Mouse (Mus musculus): ENCODE results near the gene Ubxn10.

The Ubxn10 gene

GRCm38 (mm10) chr4:138737031-138737430 is at the start of gene Ubxn10:
TSS of gene Ubxn10 (minus strand) at chr4:138737167.
- no peak for DNase-seq

DNA sequence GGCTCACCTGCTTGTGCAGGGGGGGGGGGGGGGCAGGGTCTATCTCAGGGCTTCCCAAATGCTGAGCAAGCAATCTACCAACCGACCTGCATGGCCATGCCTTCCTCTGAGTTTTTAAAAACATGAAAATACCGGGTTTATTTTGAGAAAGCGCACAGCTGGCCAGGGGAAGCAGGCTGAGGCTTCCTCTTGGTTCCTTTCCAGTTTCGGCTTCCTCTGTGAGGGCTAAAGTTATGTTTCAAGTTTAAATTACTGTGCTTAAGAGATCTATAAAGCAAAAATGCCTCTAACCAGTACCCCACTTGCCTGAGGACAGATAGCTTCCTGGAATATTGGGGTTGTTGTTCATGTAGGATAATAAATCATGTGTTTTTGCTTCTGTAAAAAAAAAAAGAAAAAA is 49.2 kb upstream of the Ubxn10 start:
- DNase-seq: peak; percentile 64

DNA sequence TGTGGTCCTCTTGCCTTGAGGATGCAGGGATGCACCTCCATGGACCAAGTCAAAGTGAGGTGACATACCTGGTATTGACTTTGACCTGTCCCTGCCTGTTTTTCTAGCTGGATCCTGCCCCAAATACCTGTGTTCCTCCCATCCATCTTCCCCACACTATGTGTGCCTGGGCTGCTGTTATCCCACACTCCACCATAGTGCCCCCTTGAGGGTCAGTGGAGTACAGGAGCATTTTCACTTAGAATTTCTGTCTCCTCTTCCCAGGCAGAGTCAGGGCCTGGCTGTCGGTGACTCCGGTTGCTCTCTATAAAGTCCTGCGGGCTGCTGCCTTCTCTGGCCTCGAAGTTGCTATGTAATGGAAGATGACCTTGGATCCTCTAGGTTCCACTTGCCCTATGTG is 48.8 kb upstream of the Ubxn10 start:
- DNase-seq: no peak

DNA sequence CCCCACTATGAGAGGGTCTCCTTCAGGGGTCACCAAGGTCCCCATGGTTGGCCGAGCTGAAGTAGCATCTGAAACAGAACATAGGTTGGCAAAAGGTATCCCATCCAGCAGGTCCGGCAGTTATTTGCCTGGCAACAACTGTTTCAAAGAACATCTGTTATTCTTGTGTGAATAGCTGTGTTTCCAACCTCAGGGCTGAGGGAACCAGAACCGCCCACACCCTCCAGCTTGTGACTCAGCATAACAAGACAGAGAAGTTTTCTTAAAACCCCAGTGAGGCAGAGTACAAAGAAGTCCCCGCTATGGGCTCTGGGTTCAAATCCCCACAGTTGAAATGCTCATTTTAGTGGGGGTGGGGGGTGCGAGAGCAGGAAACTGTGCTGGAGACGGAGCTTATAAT is 45.1 kb upstream of the Ubxn10 start:
- DNase-seq: no peak

- no peak for DNase-seq
Observed at GRCm38 (mm10) chr4:138780300-138780699, 43.3 kb upstream of the Ubxn10 start.

- DNase-seq: no peak
Observed at GRCm38 (mm10) chr4:138777417-138778407, 40.7 kb upstream of the Ubxn10 start.

DNA sequence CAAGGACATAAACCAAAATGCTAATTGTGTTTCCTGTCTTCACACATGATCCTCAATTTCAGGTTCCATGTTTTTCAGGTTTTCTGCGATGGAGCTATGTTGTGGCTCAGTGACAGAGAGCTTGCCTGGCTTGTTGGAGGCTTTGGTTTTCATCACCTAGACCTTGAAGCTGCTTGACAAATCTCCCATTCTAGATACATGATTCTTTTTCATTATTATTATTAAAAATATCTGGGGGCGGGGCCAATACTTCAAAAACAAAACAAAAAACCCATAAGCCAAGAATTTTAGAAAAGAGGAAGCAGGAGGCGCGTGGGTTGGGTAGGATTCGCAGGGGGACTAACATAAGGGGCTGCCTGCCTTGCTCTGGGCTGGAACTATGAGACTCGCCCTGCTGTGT is 38.5 kb upstream of the Ubxn10 start, which contains the start of gene Pla2g2d:
Gene Pla2g2d, plus strand, starts transcription at position 301 of the 400 bp plus-strand sequence.
- DNase-seq: no peak

- DNase-seq: no peak
Observed at GRCm38 (mm10) chr4:138772386-138772785, 35.4 kb upstream of the Ubxn10 start.

DNA sequence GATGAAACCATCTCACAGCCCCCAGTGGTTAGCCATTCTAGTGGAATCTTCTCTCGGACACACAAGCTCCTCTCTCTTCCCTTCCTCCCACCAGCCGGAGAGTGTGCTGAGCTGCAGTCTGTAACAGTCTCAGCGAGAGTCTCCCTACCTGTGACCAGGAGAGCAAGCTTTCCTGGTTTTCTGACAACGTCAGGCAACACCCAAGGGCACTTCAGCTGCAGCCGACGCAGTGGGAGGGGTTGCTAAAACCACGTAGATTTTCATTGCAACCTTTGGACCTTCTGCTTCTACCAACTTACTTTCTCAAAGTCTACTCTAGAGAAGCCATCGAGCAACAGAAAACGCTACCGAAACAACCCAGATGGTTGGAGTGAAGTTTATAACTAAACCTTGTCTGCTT is 35.0 kb upstream of the Ubxn10 start:
- DNase-seq: no peak

DNA sequence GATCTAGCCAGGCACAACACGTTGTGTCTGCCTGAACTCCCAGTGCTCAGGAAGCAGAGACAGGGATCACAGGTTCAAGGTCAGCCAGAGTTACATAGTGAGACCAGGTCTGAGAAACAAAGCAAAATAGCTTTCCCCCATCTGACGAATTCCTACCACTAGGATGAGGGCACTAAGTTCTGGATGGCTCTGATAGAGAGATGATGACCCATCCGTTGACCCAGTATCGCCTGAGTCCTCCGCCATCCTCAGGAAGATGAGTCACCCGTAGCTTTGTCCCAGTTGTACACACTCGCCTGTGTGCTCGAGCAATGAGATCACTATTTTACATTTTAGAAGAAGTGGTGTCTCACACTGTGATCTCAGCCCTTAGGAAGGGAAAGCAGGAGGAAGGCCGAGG is 25.3 kb upstream of the Ubxn10 start:
- no peak for DNase-seq

GRCm38 (mm10) chr4:138757416-138757815 is 20.4 kb upstream of the Ubxn10 start, which contains the start of gene Pla2g2f:
TSS of gene Pla2g2f (minus strand) at chr4:138757626.
- no peak for DNase-seq

- no peak for DNase-seq
Observed at GRCm38 (mm10) chr4:138755983-138756382, 19.0 kb upstream of the Ubxn10 start.

GRCm38 (mm10) chr4:138755439-138755838 is 18.5 kb upstream of the Ubxn10 start:
- DNase-seq: no peak

DNA sequence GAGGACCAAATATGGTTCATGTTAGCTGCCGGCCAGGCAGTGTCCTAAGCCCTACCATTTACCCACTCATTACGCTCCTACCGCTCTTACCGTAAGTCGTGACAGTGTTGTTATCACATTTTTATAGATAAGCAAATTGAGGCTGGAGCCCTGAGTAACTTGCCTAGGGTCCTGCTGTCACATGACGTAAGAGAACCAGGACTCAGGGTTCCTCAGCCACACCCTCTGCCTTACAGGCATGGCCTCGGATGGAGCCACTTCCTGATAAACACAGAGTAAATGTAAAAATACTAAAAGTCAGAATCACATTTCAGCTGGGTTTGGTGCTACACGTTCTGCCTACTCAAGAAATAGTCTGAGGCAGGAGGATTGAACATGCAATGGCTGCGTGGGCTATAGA is 17.5 kb upstream of the Ubxn10 start:
- no peak for DNase-seq

DNA sequence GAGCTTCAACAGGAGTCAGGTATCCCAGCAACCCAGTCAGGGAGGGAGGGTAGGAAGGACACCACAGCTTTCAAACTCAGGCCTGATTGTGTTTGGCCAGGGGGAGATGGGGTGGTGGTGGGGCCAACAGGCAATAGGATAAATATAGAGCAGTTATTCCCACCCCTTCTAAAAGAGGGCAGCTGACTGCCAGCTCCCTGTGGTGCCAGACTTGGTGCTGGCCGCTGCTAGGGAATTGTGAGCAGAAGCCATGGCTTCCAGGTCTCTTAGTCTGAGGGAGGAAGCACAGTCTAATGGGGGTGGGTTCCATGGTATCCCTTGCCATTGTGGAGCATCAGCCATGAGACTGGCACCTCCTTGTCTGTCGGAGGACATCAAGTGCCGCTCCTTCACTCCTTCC is 16.6 kb upstream of the Ubxn10 start:
- no peak for DNase-seq

DNA sequence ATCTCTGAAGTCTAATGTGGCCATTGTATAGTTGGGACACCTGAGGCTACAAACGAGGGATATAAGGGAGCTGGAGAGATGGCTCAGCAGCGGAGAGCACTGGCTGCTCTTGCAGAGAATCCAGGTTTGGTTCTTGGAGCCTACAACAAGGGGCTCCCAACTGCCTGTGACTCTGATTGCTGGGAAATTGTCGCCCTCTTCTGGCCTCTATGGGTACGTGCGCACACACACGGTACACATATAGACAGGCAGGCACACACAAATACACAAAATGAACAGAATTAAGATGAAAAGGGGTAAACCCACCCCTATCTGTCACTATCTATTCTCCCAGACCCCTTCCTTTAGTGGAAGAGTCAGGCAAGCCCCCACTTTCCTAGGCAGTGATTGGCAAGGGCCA is 15.6 kb upstream of the Ubxn10 start:
- DNase-seq: no peak

DNA sequence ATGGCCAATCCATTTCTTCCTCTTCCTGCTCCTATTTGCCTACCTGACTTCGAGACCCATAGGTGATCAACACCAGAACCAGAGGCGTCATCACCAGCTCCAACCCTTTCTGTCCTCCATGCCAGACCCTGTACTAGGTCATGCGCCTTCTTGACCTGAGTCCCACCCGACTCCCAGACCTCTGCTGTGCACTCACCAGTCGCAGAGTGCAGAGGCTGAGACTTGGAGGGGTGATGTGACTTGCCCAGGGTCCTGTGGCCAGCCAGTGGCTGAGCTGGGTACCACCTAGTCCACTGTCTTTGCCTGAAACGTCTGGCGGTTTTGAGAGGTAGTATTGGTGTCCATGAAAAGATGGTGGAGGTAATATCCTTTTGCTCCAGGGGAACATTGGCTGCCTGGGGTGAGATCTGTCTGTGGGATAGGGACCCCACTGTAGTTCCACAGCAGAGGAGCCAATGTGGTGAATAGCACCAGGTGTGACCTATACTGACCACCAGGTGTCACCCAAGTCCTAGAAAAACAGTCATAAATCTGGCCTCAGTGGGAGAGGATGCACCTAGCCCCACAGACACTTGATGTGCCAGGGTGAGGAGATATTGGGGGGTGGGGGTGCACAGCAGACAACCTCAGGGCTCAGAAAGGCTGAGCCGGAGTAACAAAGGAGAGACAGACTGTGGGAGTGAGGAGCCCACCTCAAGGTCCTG is 11.6 kb upstream of the Ubxn10 start:
- DNase-seq: peak; percentile 64

- DNase-seq: no peak
Observed at GRCm38 (mm10) chr4:138747851-138748250, 10.9 kb upstream of the Ubxn10 start.

DNA sequence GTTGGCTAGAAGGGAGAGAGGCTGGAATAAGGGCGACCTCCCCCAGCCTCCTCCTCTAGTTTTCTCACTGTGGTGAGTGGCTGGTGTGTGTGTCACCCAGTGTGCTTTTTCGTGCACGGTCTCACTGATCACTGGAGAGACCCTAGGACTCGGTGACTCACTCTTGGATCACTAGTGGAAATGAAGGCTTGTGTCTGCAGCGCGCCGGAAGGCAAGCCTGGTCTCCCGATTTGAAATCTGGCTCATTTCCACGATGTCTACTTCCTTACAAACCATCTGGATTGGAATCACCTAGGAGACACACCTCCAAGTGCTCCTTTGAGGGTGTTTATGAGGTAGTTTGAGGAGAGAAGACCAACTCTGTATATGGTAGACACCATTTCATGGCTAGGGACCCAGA is 9.9 kb upstream of the Ubxn10 start:
- no peak for DNase-seq

- peak; percentile 60 for DNase-seq
Observed at GRCm38 (mm10) chr4:138745884-138746283, 8.9 kb upstream of the Ubxn10 start.

- no peak for DNase-seq
Observed at GRCm38 (mm10) chr4:138739136-138739851, 2.3 kb upstream of the Ubxn10 start.

- no peak for DNase-seq
Observed at GRCm38 (mm10) chr4:138734863-138735262, 2.1 kb downstream of the Ubxn10 start.

GRCm38 (mm10) chr4:138734105-138734504 is 2.9 kb downstream of the Ubxn10 start:
- peak; percentile 61 for DNase-seq
